Mouse (Mus musculus) liver, adult 2 months (tissue): ENCODE measurements around the gene 5730455P16Rik. TPM values are rescaled to one million over a fixed set of nuclear protein-coding genes. Genes with fewer than 3 reads are reported as not detected.

Experiments
- DNase-seq: peaks from one replicate; pipeline ENCODE4 v3.0.0-alpha.2; 2011; ENCODE audit warnings: low read depth, low spot score; ENCODE audit errors: extremely low read depth
- H3K27ac ChIP-seq: fragments of 200-500 bp; replicated peaks from 2 replicates; pipeline ENCODE4 v1.5.1; 2012; ENCODE audit warnings: low read depth, mild to moderate bottlenecking, control low read depth, inconsistent platforms, low read length; ENCODE audit not compliant: insufficient read depth
- H3K27me3 ChIP-seq: fragments of 200-500 bp; 2 replicates; pipeline ENCODE4 v1.6.1; 2012; ENCODE audit warnings: mild to moderate bottlenecking, moderate library complexity, low read length, inconsistent platforms; ENCODE audit not compliant: control insufficient read depth, insufficient read depth
- H3K36me3 ChIP-seq: fragments of 200-500 bp; 2 replicates; pipeline ENCODE4 v1.6.1; 2012; ENCODE audit warnings: low read length, inconsistent platforms; ENCODE audit not compliant: control insufficient read depth, insufficient read depth
- H3K4me1 ChIP-seq: fragments of 200-500 bp; 2 replicates; pipeline ENCODE4 v1.6.1; 2011; ENCODE audit warnings: low read length; ENCODE audit not compliant: control insufficient read depth, insufficient read depth
- H3K4me3 ChIP-seq: fragments of 200-500 bp; 2 replicates; pipeline ENCODE4 v1.5.1; 2011; ENCODE audit warnings: low read depth, mild to moderate bottlenecking, control low read depth, low read length, moderate library complexity; ENCODE audit not compliant: insufficient read depth
- H3K79me2 ChIP-seq: fragments of 200-500 bp; 2 replicates; pipeline ENCODE4 v1.6.1; 2012; ENCODE audit warnings: inconsistent platforms, mild to moderate bottlenecking, low read length, moderate library complexity; ENCODE audit not compliant: control insufficient read depth, insufficient read depth
- H3K9ac ChIP-seq: fragments of 200-500 bp; 2 replicates; pipeline ENCODE4 v1.6.1; 2012; ENCODE audit warnings: low read depth, mild to moderate bottlenecking, control low read depth, inconsistent platforms, low read length
- CTCF ChIP-seq: fragments of 200-500 bp; IDR thresholded peaks from 2 replicates; pipeline ENCODE4 v1.5.1; 2011; ENCODE audit warnings: low read depth, low read length, control low read depth
- POLR2A ChIP-seq: fragments of 200-500 bp; IDR thresholded peaks from 2 replicates; pipeline ENCODE4 v1.6.1; 2011; ENCODE audit warnings: low read length, control low read depth; ENCODE audit not compliant: insufficient read depth; ENCODE audit errors: extremely low read depth
- WGBS: fragments of 180-500 bp; shearing (Covaris S2); methylation state at CpG from one replicate; pipeline ENCODE4 v1.1.7; 2018; 5-methylcytosine and 5-hydroxymethylcytosine counted together
- polyA plus RNA-seq: library from polyadenylated mRNA; depleted of rRNA; stranded (reverse); fragments of >200 nt; gene quantifications from 2 replicates; pipeline ENCODE4 v1.2.3, GENCODE M21; 2012
- total RNA-seq: library from RNA; depleted of rRNA; stranded (reverse); fragments of >200 nt; gene quantifications from 2 replicates; pipeline ENCODE4 v1.2.3, GENCODE M21; 2014

5730455P16Rik gene
- total and polyA plus RNA-seq, 2 experiments: 2.1 to 11.8 TPM

DNA sequence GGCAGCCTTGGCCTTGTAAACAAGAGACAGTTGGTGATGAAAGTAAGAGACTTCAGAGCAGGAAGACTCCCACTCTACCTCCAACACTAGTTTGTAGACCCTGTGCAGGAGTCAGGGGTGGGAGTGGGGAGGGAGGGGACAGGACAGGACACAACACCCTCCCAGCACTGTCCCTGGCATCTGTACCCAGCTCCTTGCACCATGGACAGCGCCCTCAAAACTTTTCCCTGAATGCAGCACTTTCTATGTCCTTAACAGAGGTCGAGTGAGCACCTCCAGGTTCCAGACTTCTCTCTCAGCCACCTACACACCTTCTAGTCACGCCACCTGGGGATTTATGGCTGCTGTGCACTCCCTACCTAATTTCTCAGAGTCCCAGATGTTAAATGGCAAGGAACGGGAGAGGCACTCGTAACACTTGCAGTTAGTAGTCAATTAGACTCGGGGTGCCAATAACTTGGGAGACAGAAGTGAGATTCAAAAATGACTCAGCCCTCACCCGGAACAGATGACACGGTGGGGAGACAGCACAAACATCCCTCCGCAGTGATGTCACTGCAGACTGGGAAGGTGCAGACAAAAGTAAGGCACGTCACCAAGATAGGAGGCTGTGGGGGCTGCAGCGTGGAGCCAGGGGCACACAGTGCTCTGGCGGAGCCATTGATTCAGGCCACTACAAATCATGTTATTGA lies 45.0 kb downstream of the 5730455P16Rik start:
- 69% methylated on average over 12 of the region's 12 CpGs for WGBS
- Histone ChIP-seq H3K4me1 (no peaks in the 10 kb centered on the region), H3K27me3 (no peaks in the 10 kb centered on the region; the same call in 1 of the 2 replicates), H3K9ac (no peak overlapping the region), H3K27ac (no peak overlapping the region), H3K79me2 (no peaks in the 10 kb centered on the region), H3K36me3 (no peaks in the 10 kb centered on the region), H3K4me3 (no peak overlapping the region)
- DNase-seq: no peak
- TF ChIP-seq POLR2A (no peak), CTCF (no peak)

DNA sequence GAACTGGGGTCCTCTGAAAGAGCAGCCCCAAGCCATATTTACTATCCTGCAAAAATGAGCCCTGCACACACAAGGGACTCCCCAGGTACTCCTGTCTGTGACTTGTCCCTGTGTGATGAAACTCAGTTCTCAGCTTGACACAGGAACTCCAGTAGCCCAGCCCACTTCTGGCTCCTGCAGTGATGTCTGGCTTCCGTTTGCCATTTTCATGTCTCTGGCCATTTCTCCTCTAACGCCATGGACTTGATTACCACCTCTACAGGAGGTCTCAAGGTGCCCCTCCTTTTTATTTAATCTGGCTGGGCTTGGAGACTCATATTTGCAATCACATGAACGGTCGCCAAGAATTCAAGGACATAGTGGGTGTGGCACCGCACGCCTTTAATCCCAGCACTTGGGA lies 53.2 kb downstream of the 5730455P16Rik start:
- no peak for TF ChIP-seq POLR2A
- TF ChIP-seq CTCF: no peak
- no peak for DNase-seq
- WGBS: 74% methylated on average over 6 of the region's 6 CpGs
- no peaks in the 10 kb centered on the region for H3K79me2 ChIP-seq
- H3K27me3 ChIP-seq: no peaks in the 10 kb centered on the region
- H3K27ac ChIP-seq: no peak overlapping the region
- H3K4me3 ChIP-seq: no peak overlapping the region
- H3K36me3 ChIP-seq: no peaks in the 10 kb centered on the region
- H3K9ac ChIP-seq: no peak overlapping the region
- H3K4me1 ChIP-seq: no peaks in the 10 kb centered on the region

DNA sequence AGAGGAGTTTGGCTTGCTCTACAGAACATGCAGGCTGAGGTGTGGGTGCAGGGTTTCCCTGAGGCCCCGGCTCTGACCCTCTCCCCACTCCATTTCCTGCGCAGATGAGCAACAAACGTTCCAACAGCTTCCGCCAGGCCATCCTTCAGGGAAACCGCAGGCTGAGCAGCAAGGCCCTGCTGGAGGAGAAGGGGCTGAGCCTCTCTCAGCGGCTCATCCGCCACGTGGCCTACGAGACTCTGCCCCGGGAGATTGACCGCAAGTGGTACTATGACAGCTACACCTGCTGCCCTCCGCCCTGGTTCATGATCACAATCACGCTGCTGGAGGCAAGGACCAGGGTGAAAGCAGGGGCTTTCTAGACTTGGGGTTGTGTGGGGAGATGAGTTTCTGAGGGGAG lies 54.6 kb downstream of the 5730455P16Rik start:
- Histone ChIP-seq H3K36me3 (no peaks in the 10 kb centered on the region), H3K9ac (no peak overlapping the region), H3K4me3 (no peak overlapping the region), H3K27me3 (no peaks in the 10 kb centered on the region), H3K4me1 (no peaks in the 10 kb centered on the region), H3K79me2 (no peaks in the 10 kb centered on the region), H3K27ac (no peak overlapping the region)
- 70% methylated on average over 13 of the region's 13 CpGs for WGBS
- DNase-seq: no peak
- TF ChIP-seq CTCF (no peak), POLR2A (no peak)

DNA sequence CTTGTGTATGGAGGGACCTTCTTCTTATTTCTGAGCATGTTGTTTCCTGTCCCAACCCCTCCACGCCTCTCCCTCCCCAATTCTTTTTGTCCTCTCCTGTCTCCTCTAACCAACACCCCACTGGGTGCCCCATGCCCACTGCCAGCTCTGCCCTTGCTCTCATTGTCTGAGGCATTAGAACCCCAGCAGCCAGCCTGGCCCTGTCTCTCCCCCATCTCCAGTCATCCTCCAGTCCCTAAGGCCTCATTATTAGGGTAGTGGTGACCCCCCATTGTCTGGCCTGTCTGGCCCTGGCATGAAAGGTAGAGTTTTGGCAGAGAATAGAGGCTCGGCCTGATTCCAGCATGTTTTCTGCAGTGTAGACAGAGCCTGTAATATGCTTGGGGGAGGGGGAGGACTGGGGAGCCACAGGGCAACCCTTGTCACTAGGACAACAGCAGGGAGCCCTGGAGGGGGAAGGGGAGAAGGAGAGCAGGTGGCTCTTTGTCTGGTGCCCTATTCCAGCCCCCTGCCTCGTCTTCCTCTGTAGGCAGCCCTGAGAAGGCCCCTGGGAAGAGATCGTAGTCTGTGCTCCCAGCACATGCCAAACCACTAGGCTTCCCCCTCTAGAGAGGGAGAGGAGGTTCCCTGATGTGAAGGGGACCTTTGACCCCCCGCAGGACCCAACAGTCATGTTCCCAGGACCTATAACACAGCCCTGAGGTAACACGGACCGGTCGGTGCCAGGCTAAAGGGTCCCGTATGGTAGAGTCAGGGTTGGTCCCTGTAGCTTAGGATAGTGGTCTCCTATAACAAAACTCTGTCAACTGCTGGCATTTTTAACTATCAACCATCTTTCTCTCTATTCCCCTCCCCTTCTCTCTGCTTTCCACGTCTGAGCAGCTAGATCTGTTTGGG lies 61.8 kb downstream of the 5730455P16Rik start:
- Histone ChIP-seq H3K4me1 (no peaks in the 10 kb centered on the region), H3K27ac (no peak overlapping the region), H3K79me2 (no peaks in the 10 kb centered on the region), H3K27me3 (no peaks in the 10 kb centered on the region), H3K36me3 (no peaks in the 10 kb centered on the region), H3K9ac (no peak overlapping the region), H3K4me3 (no peak overlapping the region)
- no peak for DNase-seq
- TF ChIP-seq POLR2A (no peak), CTCF (no peak)
- WGBS: 67% methylated on average over 10 of the region's 10 CpGs

DNA sequence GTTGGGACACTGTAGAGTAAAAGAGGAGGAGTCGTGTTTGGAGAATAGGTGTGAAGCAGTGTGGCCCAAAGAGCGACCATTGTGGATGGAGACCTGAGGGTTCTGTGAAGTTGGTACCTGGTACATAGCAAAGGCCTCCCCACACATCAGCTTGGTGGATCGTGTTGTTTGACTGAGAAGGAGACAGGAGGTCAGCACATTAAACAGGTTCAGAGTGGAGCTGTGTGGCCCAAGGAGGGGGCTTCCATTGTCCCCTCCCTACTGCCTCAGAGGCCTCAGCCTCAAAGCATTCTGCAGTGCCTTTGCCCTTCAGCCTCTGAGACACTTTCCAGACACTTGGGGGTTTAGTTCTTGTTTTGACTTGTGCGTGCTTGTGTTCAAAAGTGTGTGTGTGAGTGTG lies 63.9 kb downstream of the 5730455P16Rik start:
- no peak for DNase-seq
- Histone ChIP-seq H3K27me3 (no peaks in the 10 kb centered on the region), H3K4me3 (no peak overlapping the region), H3K4me1 (no peaks in the 10 kb centered on the region), H3K36me3 (no peaks in the 10 kb centered on the region), H3K27ac (no peak overlapping the region), H3K79me2 (no peaks in the 10 kb centered on the region), H3K9ac (no peak overlapping the region)
- TF ChIP-seq CTCF (no peak), POLR2A (no peak)
- 82% methylated on average over 4 of the region's 4 CpGs for WGBS
